Mouse (Mus musculus) bone marrow macrophage, adult 2 months (primary cell): ENCODE measurements around the gene Donson.

Experiments used
- CTCF ChIP-seq: IDR thresholded peaks from 2 replicates; pipeline ENCODE4 v1.5.1; 2012; ENCODE audit warnings: low read depth, mild to moderate bottlenecking, low read length, moderate library complexity
- POLR2A ChIP-seq: IDR thresholded peaks from 2 replicates; pipeline ENCODE4 v1.6.1; 2012; ENCODE audit warnings: mild to moderate bottlenecking, low read depth, low read length, borderline replicate concordance

GRCm38 (mm10) chr16:91644901-91645300, 43.7 kb downstream of the Donson start:
- TF ChIP-seq POLR2A (no peak), CTCF (no peak)
